Mouse (Mus musculus) neural tube, embryonic 11.5 days (tissue): ENCODE results near the gene Camta2. TPM values are rescaled to one million over a fixed set of nuclear protein-coding genes. Genes with fewer than 3 reads are reported as not detected.

Experiments used
- ATAC-seq: fragments of 200-750 bp; cut with Nextera tagmentation; 2 replicates; pipeline ENCODE4 v1.8.0; 2017; ENCODE audit warnings: moderate number of reproducible peaks, mild to moderate bottlenecking, moderate TSS enrichment, moderate library complexity; ENCODE audit not compliant: insufficient read depth, low FRiP score, low TSS enrichment
- DNase-seq: peaks from one replicate; pipeline ENCODE4 v3.0.0-alpha.2; 2015; ENCODE audit warnings: low spot score
- H3K27ac ChIP-seq: fragments of 300-500 bp; sonication (generic); 2 replicates; pipeline ENCODE4 v1.5.1; 2014; ENCODE audit warnings: low read depth, mild to moderate bottlenecking, low read length
- H3K27me3 ChIP-seq: fragments of 300-500 bp; sonication (generic); 2 replicates; pipeline ENCODE4 v1.6.1; 2014; ENCODE audit warnings: mild to moderate bottlenecking, low read length, mixed read lengths; ENCODE audit not compliant: control insufficient read depth, insufficient read depth
- H3K36me3 ChIP-seq: fragments of 300-500 bp; sonication (generic); 2 replicates; pipeline ENCODE4 v1.6.1; 2014; ENCODE audit warnings: mild to moderate bottlenecking, low read length, moderate library complexity, mixed read lengths; ENCODE audit not compliant: control insufficient read depth, insufficient read depth
- H3K4me1 ChIP-seq: fragments of 300-500 bp; sonication (generic); 2 replicates; pipeline ENCODE4 v1.6.1; 2014; ENCODE audit warnings: low read length, mixed read lengths; ENCODE audit not compliant: control insufficient read depth, insufficient read depth
- H3K4me2 ChIP-seq: fragments of 300-500 bp; sonication (generic); 2 replicates; pipeline ENCODE4 v1.6.1; 2014; ENCODE audit warnings: low read depth, mild to moderate bottlenecking, moderate library complexity
- H3K4me3 ChIP-seq: fragments of 300-500 bp; sonication (generic); 2 replicates; pipeline ENCODE4 v1.5.1; 2014; ENCODE audit warnings: low read depth, low read length
- H3K9ac ChIP-seq: fragments of 300-500 bp; sonication (generic); 2 replicates; pipeline ENCODE4 v1.6.1; 2014; ENCODE audit warnings: mild to moderate bottlenecking, low read length
- H3K9me3 ChIP-seq: fragments of 300-500 bp; sonication (generic); 2 replicates; pipeline ENCODE4 v1.6.1; 2016; ENCODE audit warnings: low read length; ENCODE audit not compliant: control insufficient read depth
- WGBS: fragments of 180-500 bp; shearing (Covaris S2); extraction: QIAGEN DNeasy Blood & Tissue Kit; methylation state at CpG from one replicate; pipeline ENCODE4 v1.1.7; 2014; 5-methylcytosine and 5-hydroxymethylcytosine counted together
- polyA plus RNA-seq: library from polyadenylated mRNA; unstranded; fragments of >200 nt; fragmentation: Nextera tagmentation; extraction: Ambion mirVana; gene quantifications from 2 replicates; pipeline ENCODE4 v1.2.1, GENCODE M21; 2014

Camta2 gene
- polyA plus RNA-seq, 1 experiment from 2014 or later: 10.7 TPM

- Histone ChIP-seq H3K4me2 (peak overlapping the region; percentile 79), H3K27ac (no peak overlapping the region), H3K4me1 (peaks cover 15% of the 10 kb centered on the region), H3K9me3 (no peaks in the 10 kb centered on the region), H3K27me3 (no peaks in the 10 kb centered on the region), H3K4me3 (peak overlapping the region; percentile 78), H3K36me3 (peaks cover 15% of the 10 kb centered on the region), H3K9ac (peak overlapping the region; percentile 81)
- DNase-seq (no peak), ATAC-seq (no peak)
- WGBS: 90% methylated on average over 12 of the region's 12 CpGs
Observed at GRCm38 (mm10) chr11:70645461-70646258, 42.2 kb downstream of the Camta2 start.

- no peak for ATAC-seq
- 96% methylated on average over 8 of the region's 8 CpGs for WGBS
- DNase-seq: no peak
- Histone ChIP-seq H3K27me3 (no peaks in the 10 kb centered on the region), H3K9ac (no peak overlapping the region), H3K4me2 (no peak overlapping the region), H3K4me3 (no peak overlapping the region), H3K4me1 (peaks cover 13% of the 10 kb centered on the region), H3K36me3 (peaks cover 10% of the 10 kb centered on the region), H3K27ac (no peak overlapping the region), H3K9me3 (no peaks in the 10 kb centered on the region)
Observed at GRCm38 (mm10) chr11:70644564-70645103, 43.3 kb downstream of the Camta2 start.

GRCm38 (mm10) chr11:70643051-70643450, 44.9 kb downstream of the Camta2 start:
- Histone ChIP-seq H3K36me3 (peaks cover 9% of the 10 kb centered on the region; the same call in 1 of the 2 replicates), H3K4me3 (no peak overlapping the region), H3K27me3 (no peaks in the 10 kb centered on the region), H3K4me1 (peaks cover 9% of the 10 kb centered on the region), H3K9me3 (no peaks in the 10 kb centered on the region), H3K27ac (no peak overlapping the region), H3K4me2 (no peak overlapping the region), H3K9ac (no peak overlapping the region)
- DNase-seq: no peak
- 94% methylated on average over 6 of the region's 6 CpGs for WGBS
- ATAC-seq: no peak

- ATAC-seq: no peak
- WGBS: 90% methylated on average over 7 of the region's 7 CpGs
- no peaks in the 10 kb centered on the region for H3K9me3 ChIP-seq
Observed at GRCm38 (mm10) chr11:70641241-70641640, 46.7 kb downstream of the Camta2 start.

GRCm38 (mm10) chr11:70639976-70640375, 47.9 kb downstream of the Camta2 start:
- H3K4me2 ChIP-seq: no peak overlapping the region
- no peaks in the 10 kb centered on the region for H3K9me3 ChIP-seq
- H3K4me3 ChIP-seq: no peak overlapping the region
- H3K9ac ChIP-seq: no peak overlapping the region
- H3K27ac ChIP-seq: no peak overlapping the region
- H3K36me3 ChIP-seq: peaks cover 7% of the 10 kb centered on the region; the same call in 1 of the 2 replicates
- no peaks in the 10 kb centered on the region for H3K4me1 ChIP-seq
- 84% methylated on average over 8 of the region's 8 CpGs for WGBS
- H3K27me3 ChIP-seq: no peaks in the 10 kb centered on the region
- ATAC-seq (no peak), DNase-seq (no peak)

More at GRCm38 (mm10) chr11:70641241-70641640, 46.7 kb downstream of the Camta2 start:
- DNase-seq: no peak
- Histone ChIP-seq H3K27ac (no peak overlapping the region), H3K36me3 (peaks cover 9% of the 10 kb centered on the region; the same call in 1 of the 2 replicates), H3K9ac (no peak overlapping the region), H3K4me1 (peaks cover 4% of the 10 kb centered on the region), H3K4me2 (no peak overlapping the region), H3K27me3 (no peaks in the 10 kb centered on the region), H3K4me3 (no peak overlapping the region)

GRCm38 (mm10) chr11:70638714-70639278, 49.1 kb downstream of the Camta2 start, which contains the start of gene Gp1ba:
TSS of gene Gp1ba (plus strand) at chr11:70639122.
- no peaks in the 10 kb centered on the region for H3K27me3 ChIP-seq
- 49% methylated on average over 5 of the region's 5 CpGs for WGBS
- ATAC-seq (no peak), DNase-seq (no peak)
- no peaks in the 10 kb centered on the region for H3K36me3 ChIP-seq
- no peak within 1 kb of the TSS for H3K9ac ChIP-seq
- H3K4me3 ChIP-seq: no peak within 1 kb of the TSS
- H3K4me1 ChIP-seq: no peaks in the 10 kb centered on the region
- no peak within 1 kb of the TSS for H3K4me2 ChIP-seq
- no peaks in the 10 kb centered on the region for H3K9me3 ChIP-seq
- no peak within 1 kb of the TSS for H3K27ac ChIP-seq

- Histone ChIP-seq H3K9me3 (no peaks in the 10 kb centered on the region), H3K36me3 (no peaks in the 10 kb centered on the region), H3K9ac (no peak overlapping the region), H3K4me1 (no peaks in the 10 kb centered on the region), H3K27ac (no peak overlapping the region), H3K27me3 (no peaks in the 10 kb centered on the region), H3K4me2 (no peak overlapping the region), H3K4me3 (no peak overlapping the region)
- 84% methylated on average over 1 of the region's 1 CpGs for WGBS
- DNase-seq (no peak), ATAC-seq (no peak)
Observed at GRCm38 (mm10) chr11:70638293-70638692, 49.6 kb downstream of the Camta2 start.

- 100% methylated on average over 1 of the region's 1 CpGs for WGBS
- Histone ChIP-seq H3K4me3 (no peak overlapping the region), H3K36me3 (no peaks in the 10 kb centered on the region), H3K9me3 (no peaks in the 10 kb centered on the region), H3K27me3 (no peaks in the 10 kb centered on the region), H3K9ac (no peak overlapping the region), H3K4me2 (no peak overlapping the region), H3K27ac (no peak overlapping the region), H3K4me1 (no peaks in the 10 kb centered on the region)
- ATAC-seq (no peak), DNase-seq (no peak)
Observed at GRCm38 (mm10) chr11:70637764-70638163, 50.1 kb downstream of the Camta2 start.
